Mouse (Mus musculus): ENCODE data around the gene Ppp1r9b. TPM values are rescaled to one million over a fixed set of nuclear protein-coding genes. Genes with fewer than 3 reads are reported as not detected.
"Not testable (repeated sequence)": the region's sequence is repeated elsewhere in the genome, so short reads cannot be mapped to it uniquely, and the experiment has no call there.

Ppp1r9b gene
- polyA plus RNA-seq, 1 experiment from 2014 or later, result 14.3 TPM

- no peaks in the 10 kb centered on the region for H3K27me3 ChIP-seq (ENCODE audit: insufficient read depth, low read length)
- H3K27ac ChIP-seq (ENCODE audit: low read depth), result peak overlapping the region; percentile 96
- TF ChIP-seq CTCF (IDR thresholded peaks at IDR 0.05; ENCODE audit: low read depth), result no peak
- peaks cover 21% of the 10 kb centered on the region for H3K36me3 ChIP-seq (ENCODE audit: insufficient read depth)
- H3K4me1 ChIP-seq (ENCODE audit: insufficient read depth), result peaks cover 22% of the 10 kb centered on the region; the same call in 1 of the 2 replicates
- under 1% methylated on average over 37 of the region's 40 CpGs for WGBS
- H3K9ac ChIP-seq, result peak overlapping the region; percentile 91
- peak; percentile 39 for DNase-seq
- no peaks in the 10 kb centered on the region for H3K9me3 ChIP-seq (ENCODE audit: low read depth, low read length)
- peak; percentile 14; the same call in 1 of the 2 replicates for ATAC-seq (ENCODE audit: insufficient read depth)
- peak overlapping the region; percentile 72 for H3K4me3 ChIP-seq (ENCODE audit: low read depth, low read length)
- H3K4me2 ChIP-seq, result peak overlapping the region; percentile 87
Observed at GRCm38 (mm10) chr11:95010141-95010739, 19.4 kb downstream of the Ppp1r9b start.

DNA sequence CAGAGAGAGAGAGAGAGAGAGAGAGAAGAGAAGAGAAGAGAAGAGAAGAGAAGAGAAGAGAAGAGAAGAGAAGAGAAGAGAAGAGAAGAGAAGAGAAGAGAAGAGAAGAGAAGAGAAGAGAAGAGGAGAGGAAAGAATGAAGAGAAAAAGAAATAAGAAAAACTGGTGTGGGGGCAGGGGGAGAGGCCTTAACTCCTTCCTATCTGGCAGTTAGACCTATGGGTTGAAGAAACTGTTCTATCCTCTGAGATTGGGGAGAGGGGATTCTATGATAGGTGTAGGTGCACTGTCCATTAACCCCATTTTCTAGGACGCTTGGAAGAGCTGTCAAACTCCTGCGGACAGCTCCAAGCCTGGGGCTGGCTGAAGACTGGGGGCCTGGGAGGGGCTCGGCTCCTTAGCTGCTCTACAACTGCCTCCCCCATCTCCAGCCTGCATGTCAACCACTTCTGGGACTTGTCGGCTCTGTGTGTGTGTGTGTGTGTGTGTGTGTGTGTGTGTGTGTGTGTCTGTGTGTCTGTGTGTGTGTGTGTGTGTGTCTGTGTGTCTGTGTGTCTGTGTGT lies 20.1 kb downstream of the Ppp1r9b start:
- DNase-seq; H3K27me3 ChIP-seq (ENCODE audit: insufficient read depth, low read length); H3K9me3 ChIP-seq (ENCODE audit: low read depth, low read length); ATAC-seq (ENCODE audit: insufficient read depth): not testable (repeated sequence)
- H3K4me3 ChIP-seq (ENCODE audit: low read depth, low read length), result peak overlapping the region; percentile 72
- H3K9ac ChIP-seq, result peak overlapping the region; percentile 91
- WGBS, result 6% methylated on average over 4 of the region's 4 CpGs
- H3K4me2 ChIP-seq, result peak overlapping the region; percentile 87
- H3K27ac ChIP-seq (ENCODE audit: low read depth), result peak overlapping the region; percentile 30; the same call in 1 of the 2 replicates
- H3K4me1 ChIP-seq (ENCODE audit: insufficient read depth), result peaks cover 22% of the 10 kb centered on the region; the same call in 1 of the 2 replicates
- H3K36me3 ChIP-seq (ENCODE audit: insufficient read depth), result peaks cover 17% of the 10 kb centered on the region; the same call in 1 of the 2 replicates

DNA sequence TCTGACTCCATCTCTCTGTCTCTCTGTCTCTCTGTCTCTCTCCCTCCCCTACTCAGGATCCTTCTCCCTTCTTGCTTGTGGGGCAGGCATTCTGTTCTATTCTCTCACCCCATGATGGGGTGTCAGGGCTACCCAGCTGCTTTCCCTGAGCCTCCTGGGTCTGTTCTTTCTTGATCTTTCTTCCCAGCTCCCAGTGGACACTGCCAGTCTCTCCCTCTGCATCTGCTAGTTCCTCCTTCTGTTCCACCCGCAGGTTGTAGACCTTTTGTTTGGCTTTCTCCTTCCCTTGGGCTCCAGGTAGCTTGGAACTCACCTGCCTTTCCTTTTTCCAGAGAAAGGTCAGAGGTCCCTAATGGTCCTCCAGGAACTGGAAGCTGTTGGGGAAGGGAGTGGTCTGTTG lies 20.6 kb downstream of the Ppp1r9b start:
- peak overlapping the region; percentile 3; the same call in 1 of the 2 replicates for H3K27ac ChIP-seq (ENCODE audit: low read depth)
- no peak for TF ChIP-seq CTCF (IDR thresholded peaks at IDR 0.05; ENCODE audit: low read depth)
- ATAC-seq (ENCODE audit: insufficient read depth), result no peak
- H3K4me2 ChIP-seq, result peak overlapping the region; percentile 87
- peaks cover 18% of the 10 kb centered on the region; the same call in 1 of the 2 replicates for H3K4me1 ChIP-seq (ENCODE audit: insufficient read depth)
- DNase-seq, result no peak
- 23% methylated on average over 1 of the region's 1 CpGs for WGBS
- H3K4me3 ChIP-seq (ENCODE audit: low read depth, low read length), result peak overlapping the region; percentile 72
- peaks cover 19% of the 10 kb centered on the region; the same call in 1 of the 2 replicates for H3K36me3 ChIP-seq (ENCODE audit: insufficient read depth)
- no peaks in the 10 kb centered on the region for H3K27me3 ChIP-seq (ENCODE audit: insufficient read depth, low read length)
- no peaks in the 10 kb centered on the region for H3K9me3 ChIP-seq (ENCODE audit: low read depth, low read length)
- peak overlapping the region; percentile 18 for H3K9ac ChIP-seq

GRCm38 (mm10) chr11:95012075-95012474 lies 21.2 kb downstream of the Ppp1r9b start:
- H3K9me3 ChIP-seq (ENCODE audit: low read depth, low read length), result no peaks in the 10 kb centered on the region
- ATAC-seq (ENCODE audit: insufficient read depth) (no peak), DNase-seq (no peak)
- 38% methylated on average over 3 of the region's 3 CpGs for WGBS
- peaks cover 24% of the 10 kb centered on the region; the same call in 1 of the 2 replicates for H3K36me3 ChIP-seq (ENCODE audit: insufficient read depth)
- TF ChIP-seq CTCF (IDR thresholded peaks at IDR 0.05; ENCODE audit: low read depth), result no peak
- H3K4me1 ChIP-seq (ENCODE audit: insufficient read depth), result peaks cover 18% of the 10 kb centered on the region; the same call in 1 of the 2 replicates
- H3K4me2 ChIP-seq, result peak overlapping the region; percentile 87
- peak overlapping the region; percentile 3 for H3K27ac ChIP-seq (ENCODE audit: low read depth)
- no peaks in the 10 kb centered on the region for H3K27me3 ChIP-seq (ENCODE audit: insufficient read depth, low read length)
- H3K4me3 ChIP-seq (ENCODE audit: low read depth, low read length), result peak overlapping the region; percentile 72
- peak overlapping the region; percentile 18 for H3K9ac ChIP-seq

DNA sequence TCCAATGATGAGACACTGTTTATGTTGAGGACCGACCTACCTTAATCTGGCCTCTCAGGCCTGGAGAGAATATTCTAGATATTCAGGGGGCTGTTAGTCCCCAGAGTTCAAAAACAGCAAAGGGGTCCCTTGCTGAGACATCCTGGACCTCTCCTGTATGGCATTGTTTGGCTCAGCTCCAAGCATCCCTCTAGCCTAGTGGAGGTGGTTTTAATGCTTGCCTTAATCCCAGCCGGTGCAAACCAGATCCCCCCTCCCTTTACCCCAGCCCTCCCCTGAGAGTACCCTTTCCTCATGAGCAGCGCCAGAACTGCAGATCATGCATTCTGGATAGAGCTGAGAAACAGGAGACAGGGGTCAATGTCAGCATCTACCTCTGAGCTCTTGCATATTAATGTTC lies 21.7 kb downstream of the Ppp1r9b start:
- Histone ChIP-seq H3K9me3 (ENCODE audit: low read depth, low read length) (no peaks in the 10 kb centered on the region), H3K9ac (no peak overlapping the region), H3K4me3 (ENCODE audit: low read depth, low read length) (peak overlapping the region; percentile 72; the same call in 1 of the 2 replicates), H3K27ac (ENCODE audit: low read depth) (peak overlapping the region; percentile 3; the same call in 1 of the 2 replicates), H3K27me3 (ENCODE audit: insufficient read depth, low read length) (no peaks in the 10 kb centered on the region), H3K4me2 (peak overlapping the region; percentile 87; the same call in 1 of the 2 replicates), H3K36me3 (ENCODE audit: insufficient read depth) (peaks cover 25% of the 10 kb centered on the region; the same call in 1 of the 2 replicates), H3K4me1 (ENCODE audit: insufficient read depth) (peaks cover 18% of the 10 kb centered on the region; the same call in 1 of the 2 replicates)
- no peak for ATAC-seq (ENCODE audit: insufficient read depth)
- TF ChIP-seq CTCF (IDR thresholded peaks at IDR 0.05; ENCODE audit: low read depth), result no peak
- 36% methylated on average over 3 of the region's 3 CpGs for WGBS
- DNase-seq, result no peak

GRCm38 (mm10) chr11:95015484-95015883 lies 24.6 kb downstream of the Ppp1r9b start:
- no peak overlapping the region for H3K4me3 ChIP-seq (ENCODE audit: low read depth, low read length)
- WGBS, result 46% methylated on average over 3 of the region's 3 CpGs
- no peak for TF ChIP-seq CTCF (IDR thresholded peaks at IDR 0.05; ENCODE audit: low read depth)
- no peak for ATAC-seq (ENCODE audit: insufficient read depth)
- H3K27me3 ChIP-seq (ENCODE audit: insufficient read depth, low read length), result 0 out of 2 replicates have a peak, but pooled peaks cover 3% of the 10 kb centered on the region
- peaks cover 44% of the 10 kb centered on the region; the same call in 1 of the 2 replicates for H3K36me3 ChIP-seq (ENCODE audit: insufficient read depth)
- no peak for DNase-seq
- H3K9me3 ChIP-seq (ENCODE audit: low read depth, low read length), result no peaks in the 10 kb centered on the region
- H3K4me2 ChIP-seq, result no peak overlapping the region
- H3K27ac ChIP-seq (ENCODE audit: low read depth), result no peak overlapping the region
- no peak overlapping the region for H3K9ac ChIP-seq
- peaks cover 6% of the 10 kb centered on the region; the same call in 1 of the 2 replicates for H3K4me1 ChIP-seq (ENCODE audit: insufficient read depth)

Measured in lung, embryonic 14.5 days (tissue).